Mouse (Mus musculus) lung, adult 2 months (tissue): ENCODE data around the gene Sp1.

Source experiments
- CTCF ChIP-seq: fragments of 200-500 bp; IDR thresholded peaks from 2 replicates; pipeline ENCODE4 v1.5.1; 2011; ENCODE audit warnings: mild to moderate bottlenecking, low read length, control low read depth; ENCODE audit not compliant: insufficient read depth
- POLR2A ChIP-seq: fragments of 200-500 bp; IDR thresholded peaks from 2 replicates; pipeline ENCODE4 v1.6.1; 2011; ENCODE audit warnings: low read depth, mild to moderate bottlenecking, control low read depth, low read length, borderline replicate concordance; ENCODE audit errors: extremely low read depth

DNA sequence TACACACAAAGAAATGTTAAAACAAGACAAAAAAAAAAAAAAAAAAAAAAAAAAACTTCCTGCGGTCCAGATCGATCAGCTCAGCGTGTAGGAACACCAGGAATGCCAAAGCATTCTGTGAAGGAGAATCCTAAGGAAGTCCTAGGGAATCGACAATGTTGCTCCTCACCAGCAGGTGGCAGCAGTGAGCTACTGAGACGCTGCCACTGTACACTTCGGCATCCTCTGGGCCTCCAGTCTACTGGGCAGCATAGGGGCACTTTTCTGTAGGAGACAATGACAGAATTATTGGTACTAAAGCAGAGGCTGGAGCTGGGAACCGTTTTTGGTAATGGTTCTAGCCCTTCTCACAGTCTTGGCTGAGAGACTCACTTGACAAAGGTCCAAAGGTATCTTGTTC, 24.4 kb upstream of the Sp1 start:
- TF ChIP-seq CTCF (peak; percentile 98), POLR2A (no peak)
